Mouse (Mus musculus): ENCODE results near the gene Twist2.

Gene Twist2

DNA sequence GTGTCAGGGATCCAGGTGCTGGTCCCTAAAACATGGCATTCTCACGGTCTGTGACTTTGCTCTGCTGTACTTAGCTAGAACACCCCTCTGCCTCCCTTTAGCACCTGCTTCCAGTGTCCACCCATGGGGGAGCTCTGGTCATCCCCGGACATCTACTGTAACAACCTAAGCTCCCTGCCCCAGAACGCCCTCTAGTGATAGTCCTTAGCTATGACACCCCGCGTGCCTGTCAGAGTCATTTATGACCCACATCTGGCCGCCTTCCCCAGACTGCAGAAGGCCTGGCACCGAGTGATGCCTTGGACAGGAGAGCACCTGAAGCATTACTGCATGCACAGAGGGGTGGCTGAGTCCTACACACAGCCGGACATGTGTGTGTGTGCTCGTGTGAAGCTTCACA lies 18.0 kb downstream of the Twist2 start:
- no peak for DNase-seq (ENCODE audit: low spot score)

DNA sequence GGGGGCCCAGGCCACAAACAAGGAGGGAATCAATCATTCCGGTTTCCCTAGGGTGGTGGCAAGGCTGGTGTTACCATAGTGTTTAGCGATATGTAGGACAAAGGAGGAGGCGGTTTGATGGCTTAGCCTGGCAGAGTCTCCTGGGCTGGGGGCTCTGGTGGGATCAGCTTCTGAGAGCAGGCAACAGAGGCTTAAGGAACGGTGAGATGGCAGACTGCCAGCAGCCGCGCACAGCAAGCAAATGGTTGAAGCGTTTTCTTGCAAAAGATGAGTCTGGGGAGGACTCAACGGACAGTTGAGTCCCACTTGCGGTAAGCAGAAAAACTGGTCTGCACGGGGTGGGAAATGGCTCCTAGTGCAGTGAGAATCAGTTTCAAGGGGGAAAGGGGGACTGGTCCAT lies 19.3 kb downstream of the Twist2 start:
- DNase-seq (ENCODE audit: low spot score) = no peak

DNA sequence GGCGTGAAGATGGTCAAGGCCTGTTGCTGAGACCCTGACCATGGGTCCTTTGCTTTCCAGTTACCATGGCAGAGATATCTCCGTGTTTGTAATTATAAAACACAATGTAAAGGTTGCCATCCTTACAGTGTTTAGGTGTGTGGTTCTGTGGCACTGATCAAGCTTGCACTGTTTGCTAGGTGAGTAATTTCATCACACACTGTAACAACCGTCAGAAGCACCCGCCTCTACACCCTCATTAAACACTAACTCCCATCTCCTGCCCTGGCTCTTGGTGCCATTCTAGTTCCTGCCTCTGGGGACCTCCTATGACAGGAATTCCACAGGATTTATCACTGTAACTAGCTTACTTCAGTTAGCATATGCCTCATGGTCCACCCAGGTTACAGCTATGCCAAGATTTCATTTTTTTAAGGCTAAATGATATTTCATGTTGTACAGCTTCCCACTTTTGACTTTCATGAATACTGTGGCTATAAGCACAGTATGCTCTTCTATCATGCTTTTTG lies 21.1 kb downstream of the Twist2 start:
- no peak for DNase-seq (ENCODE audit: low spot score)

DNA sequence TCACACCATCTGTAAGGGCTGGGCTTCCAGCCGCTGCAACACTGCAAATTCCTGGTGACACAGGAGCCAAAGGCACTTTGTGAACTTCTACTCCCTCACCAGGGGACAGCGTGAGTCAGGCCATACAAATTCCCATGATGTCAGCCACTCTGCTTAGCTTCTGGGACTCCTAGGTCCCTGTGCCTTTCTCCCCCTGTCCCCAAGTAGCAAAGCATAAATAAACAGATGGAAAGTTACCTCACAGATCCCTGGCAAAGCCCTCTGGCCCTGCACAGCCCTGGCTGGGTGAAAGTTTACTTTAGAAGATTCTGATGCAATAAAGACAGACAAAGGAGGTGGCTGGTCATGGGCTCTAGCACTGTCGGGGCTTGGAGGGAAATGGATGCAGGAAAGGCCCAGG lies 22.3 kb downstream of the Twist2 start:
- DNase-seq (ENCODE audit: low spot score) = no peak

DNA sequence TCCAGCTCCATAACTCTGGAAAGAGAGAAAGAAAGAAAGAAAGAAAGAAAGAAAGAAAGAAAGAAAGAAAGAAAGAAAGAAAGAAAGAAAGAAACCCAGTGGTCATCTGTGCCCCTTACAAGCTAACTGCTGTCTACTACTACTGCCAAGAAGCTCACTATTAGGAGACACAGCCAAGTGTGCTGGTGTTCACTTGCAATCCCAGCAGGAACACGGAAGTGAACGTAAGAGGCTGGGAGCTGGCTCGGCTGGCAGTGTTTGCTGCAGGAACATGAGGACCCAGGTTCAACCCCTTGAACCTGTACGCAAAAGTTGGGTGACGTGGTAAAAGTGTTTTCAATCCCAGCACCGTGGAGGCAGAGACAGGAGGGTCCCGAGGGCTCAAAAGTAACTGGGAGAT lies 22.7 kb downstream of the Twist2 start:
- DNase-seq (ENCODE audit: low spot score) = no peak

DNA sequence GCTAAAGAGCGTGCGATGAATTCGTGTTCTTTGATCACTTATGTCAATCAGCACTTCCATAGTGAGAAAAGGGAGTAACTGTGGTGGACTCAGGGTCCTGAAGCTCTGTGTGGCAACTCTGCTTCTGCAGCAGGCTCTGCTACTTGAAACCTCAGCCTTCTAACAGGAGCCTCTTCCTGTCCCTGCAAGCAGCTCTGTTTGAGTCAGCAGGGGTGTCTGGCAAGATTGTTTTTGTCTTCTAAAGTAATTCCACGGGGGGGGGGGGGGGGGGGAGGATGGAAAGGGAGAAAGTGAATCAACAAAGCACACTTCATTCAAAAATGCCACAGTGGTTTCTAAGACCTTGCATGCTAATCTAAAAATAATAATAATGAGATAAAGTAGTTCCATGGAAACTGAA lies 24.0 kb downstream of the Twist2 start:
- DNase-seq (ENCODE audit: low spot score) = no peak

DNA sequence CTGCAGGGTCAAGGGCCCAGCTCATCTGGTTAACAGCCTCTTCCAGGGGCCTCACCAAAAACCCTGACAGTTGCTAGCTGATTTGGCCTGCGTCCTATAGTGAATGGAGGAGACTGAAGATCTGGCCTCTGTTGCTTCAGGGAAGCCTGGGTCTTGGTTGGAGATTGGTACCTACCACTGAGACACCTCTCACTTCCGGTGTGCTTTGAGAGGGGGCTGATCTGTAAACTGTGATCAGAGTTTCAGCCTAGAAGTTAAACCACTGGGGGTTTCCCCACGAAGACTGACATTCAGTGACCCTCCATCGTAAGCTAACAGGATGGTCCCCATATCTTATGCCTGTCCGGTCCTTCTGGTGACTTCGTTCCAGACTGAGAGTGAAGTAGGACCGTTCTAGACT lies 30.7 kb downstream of the Twist2 start:
- DNase-seq (ENCODE audit: low spot score) = no peak

DNA sequence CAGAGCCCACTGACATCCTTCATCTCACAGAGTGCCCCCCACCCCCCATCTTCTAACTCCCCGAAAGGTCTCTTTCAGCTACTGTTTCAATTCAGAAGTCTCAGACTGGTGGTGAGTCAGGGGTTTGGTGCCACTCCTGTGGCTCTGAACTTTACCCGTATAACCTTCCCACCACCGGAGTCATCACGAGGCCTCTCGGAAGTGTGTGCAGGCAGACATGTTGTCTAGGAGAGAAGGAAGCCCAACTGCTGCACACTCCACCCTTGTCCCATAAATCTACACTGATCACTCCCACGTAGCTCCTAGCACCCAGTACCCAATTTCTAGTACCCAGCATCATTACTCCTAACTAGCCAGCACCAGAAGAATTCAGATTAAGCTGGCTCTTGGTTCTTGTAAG lies 38.3 kb downstream of the Twist2 start:
- DNase-seq (ENCODE audit: low spot score) = no peak

DNA sequence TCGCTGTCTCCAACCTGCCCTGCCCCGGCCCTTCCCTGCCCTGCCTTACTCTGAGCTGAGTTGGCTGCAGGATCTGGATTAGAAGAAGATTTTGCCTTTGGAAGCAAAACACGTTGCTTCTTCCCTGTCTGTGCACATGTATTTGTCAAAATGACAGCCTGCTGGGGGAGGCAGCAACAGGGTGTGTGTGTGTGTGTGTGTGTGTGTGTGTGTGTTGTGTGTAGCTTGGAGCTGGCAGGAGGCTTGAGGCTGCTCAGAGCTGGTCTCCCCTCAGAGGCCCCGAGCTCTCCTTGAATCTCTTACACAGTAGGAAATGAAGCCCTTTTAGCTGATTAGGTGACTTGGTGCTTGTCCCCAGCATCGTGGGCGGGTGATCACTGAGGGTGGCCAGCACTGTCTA lies 38.7 kb downstream of the Twist2 start:
- no peak for DNase-seq (ENCODE audit: low spot score)

DNA sequence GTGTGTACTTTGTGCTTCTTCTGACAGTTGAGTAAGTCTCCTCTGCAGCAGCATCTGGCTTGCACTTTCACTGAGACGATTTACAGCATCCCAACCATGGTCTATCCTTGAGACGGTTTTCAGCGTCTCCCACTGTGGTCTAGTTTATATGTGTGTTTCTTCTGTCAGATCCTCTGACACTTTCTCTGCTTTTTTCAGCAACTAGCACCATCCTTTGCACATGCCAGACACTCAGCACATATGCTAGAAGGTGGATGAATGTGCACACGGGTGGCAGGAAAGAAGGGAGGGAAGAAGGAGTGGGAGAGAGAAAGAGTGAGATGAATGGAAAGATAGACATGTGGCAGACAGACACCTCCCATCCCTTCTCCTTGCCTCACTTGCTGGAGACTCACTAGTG lies 43.0 kb downstream of the Twist2 start:
- no peak for DNase-seq (ENCODE audit: low spot score)

DNA sequence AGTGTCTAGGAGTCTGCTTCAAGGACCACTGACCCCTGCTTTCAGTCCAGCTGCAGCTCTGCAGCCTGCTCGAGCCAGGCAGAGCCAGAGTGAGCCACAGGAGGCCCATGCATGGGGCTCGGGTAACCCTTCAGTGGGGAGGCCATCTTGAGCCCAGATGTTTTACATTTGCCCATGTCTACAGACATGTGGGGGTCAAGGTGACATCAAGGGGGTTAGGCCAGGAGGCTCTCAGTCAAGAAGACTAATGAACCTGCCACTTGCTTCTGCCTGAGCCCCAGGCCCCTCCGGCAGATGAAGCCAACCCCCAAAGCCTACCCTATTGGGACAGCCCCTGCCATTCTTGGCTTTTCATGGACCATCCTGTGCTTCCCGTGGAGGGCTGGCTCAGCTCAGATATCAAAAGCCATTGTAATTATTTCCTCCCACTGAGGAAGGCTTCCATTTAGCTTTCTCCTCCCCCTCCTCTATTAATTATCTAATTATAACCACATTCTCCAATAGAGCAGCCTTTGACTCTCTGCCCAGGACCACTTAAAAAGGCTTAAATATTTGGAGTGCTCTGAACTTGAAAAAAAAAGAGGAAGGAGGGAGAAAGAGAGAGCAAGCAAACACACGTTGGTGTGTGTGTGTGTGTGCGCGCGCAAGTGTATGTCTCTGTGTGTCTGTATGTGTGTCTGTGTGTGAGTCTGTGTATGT lies 43.6 kb downstream of the Twist2 start:
- DNase-seq (ENCODE audit: low spot score) = no peak

DNA sequence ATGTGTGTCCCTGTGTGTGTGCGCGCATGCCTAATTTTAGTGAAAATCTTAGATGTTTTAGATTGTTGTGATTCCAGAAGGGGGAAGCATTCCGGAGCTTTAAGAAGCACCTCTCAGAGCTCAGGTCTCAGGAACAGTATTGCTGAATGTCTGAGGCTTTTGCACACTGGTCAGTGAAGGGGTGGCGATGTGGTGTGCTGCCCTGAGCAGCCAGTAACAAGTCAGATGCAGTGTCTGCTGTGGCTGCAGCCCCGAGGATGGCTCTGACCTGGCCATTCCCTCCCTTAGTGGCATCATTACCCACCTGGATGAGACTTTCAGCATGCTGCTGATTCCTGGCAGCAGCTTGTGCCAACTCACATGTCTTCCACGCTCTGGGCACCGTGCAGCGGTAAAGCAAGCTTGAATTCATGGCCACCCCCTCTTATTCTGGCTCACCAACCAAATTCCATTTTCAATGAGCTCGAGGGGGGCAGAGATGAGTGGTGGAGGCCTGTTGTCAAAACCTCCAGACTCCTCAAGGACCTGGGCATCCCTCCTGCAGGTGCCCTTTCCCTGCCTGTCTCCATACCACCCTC lies 44.2 kb downstream of the Twist2 start:
- DNase-seq (ENCODE audit: low spot score) = no peak

DNA sequence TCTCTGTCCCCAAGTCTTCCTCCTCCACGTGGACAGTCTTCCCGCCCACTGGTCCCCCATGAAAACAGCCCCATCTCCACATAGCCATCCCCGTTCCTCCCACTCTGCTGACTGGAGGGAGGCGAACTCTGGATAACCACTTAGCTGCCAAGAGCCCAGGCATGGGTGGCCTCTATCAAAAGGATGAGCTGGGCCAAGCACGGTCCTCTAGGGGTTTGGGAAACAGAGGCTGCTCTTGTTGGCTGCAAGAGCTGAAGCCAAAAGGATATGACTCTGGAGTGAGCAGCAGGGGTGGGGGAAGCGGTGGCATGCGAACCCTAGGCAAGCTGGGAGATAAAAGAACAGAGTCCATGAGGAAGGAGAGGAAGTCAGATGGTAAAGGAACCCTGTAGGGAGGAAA lies 50.0 kb downstream of the Twist2 start:
- no peak for DNase-seq (ENCODE audit: low spot score)

DNA sequence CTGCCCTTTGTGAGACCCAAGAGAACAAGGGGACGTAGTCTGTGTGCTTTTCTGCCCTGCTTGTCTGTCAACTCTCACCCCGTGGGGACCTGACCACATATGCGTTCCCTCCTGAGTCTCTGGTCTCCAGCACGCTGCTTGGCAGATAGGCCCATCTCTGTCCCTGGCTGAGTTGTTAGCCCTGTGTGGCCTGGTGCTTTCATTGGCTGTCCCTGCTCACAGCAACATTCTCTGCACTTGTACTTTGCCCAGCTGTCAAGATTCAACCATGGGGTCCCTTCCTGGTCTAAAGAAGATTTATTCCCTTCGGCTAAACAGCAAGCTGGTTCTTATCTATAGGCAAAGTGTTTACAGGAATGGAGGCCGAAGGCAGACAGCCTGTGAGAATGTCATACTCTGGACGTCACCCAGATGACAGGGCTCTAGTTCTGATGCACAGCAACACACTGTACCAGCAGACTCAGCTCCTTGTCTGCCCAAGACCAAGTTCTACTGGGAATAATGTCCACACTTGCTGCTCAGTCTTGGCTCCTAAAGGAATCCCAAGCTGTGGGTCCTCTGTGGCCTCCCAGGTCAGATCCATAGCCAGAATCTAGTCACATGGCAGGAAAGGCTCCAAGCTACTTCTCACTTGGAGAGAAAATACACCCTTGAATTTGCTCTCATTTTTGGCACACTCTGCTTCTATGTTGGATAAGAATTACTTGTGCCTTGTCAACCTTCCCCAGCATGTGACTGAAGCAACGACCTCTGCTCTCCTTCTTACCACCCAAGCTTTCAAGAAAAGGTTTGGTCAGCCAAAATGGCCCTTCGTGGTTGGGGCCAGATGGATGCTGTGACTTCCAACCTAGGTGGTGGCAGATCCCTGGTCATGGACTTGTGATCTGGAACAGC lies 55.8 kb downstream of the Twist2 start:
- no peak for DNase-seq (ENCODE audit: low spot score)

DNA sequence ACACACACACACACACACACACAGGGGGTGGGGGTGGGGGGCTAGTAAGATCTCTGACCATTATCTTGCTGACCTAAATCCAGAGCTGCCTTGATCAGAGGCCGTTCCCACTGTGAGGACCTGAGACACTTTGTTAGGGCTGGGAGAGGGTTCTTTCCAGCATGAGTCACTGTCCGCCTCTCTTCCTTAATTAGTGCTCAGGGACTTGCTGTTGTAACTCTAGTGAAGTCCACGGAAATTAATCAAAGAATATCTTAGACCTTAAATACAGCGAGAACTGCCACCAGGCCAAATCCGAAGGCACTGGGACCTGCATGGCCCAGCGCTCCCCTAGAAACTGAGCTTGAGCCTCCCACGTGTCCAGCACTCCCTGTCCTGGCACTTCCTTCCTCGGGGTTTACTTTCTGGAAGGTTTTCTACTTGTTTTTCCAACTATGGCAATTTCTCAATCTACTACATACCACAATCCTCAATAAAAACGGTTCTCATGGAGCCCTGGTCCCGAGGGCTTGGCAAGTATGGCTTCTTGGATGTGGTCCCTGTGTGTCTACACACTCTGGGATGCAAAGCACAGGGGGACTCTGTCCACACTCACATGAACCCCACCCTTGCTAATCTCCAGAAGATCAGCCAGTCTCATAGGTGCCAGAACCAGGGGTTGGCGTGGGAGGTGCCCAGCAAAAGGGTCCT lies 57.0 kb downstream of the Twist2 start:
- DNase-seq (ENCODE audit: low spot score) = no peak

DNA sequence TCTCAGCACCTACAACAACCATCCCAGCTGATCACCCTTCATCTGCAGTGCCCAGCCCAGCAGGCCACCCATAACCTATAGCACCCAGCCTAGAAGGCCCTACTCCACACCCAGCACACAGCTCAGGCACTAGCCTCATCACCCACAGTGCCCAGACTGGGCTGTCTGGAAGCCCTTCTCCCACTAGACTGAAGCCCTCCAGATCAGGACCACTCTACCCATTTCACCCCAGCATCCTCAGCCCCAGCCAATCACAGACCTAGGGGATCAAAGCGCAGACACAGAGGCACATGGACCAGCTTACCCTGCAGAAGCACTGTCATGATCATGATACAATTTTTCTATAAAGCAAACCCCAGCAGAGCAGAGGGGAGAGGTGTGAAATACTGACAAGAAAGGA lies 57.6 kb downstream of the Twist2 start:
- no peak for DNase-seq (ENCODE audit: low spot score)

DNA sequence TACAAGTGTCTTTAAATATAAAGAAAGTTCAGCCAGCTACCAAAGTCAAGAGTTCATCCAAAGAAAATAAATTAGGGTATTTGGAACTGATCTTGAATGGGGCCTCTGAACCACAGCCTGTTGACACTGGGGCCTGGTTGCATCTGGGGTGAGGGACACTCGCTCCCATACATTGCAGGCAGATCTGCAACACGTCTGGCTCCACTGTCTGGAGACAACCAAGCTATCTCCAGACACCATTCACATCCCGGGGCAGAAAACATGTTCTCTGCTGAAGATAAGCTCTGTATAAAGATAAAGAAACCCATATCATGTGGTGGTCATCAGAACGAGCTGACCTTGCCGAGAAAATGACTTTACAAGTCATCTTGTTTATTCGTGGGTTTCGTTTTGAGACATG lies 60.2 kb downstream of the Twist2 start:
- DNase-seq (ENCODE audit: low spot score) = no peak

DNA sequence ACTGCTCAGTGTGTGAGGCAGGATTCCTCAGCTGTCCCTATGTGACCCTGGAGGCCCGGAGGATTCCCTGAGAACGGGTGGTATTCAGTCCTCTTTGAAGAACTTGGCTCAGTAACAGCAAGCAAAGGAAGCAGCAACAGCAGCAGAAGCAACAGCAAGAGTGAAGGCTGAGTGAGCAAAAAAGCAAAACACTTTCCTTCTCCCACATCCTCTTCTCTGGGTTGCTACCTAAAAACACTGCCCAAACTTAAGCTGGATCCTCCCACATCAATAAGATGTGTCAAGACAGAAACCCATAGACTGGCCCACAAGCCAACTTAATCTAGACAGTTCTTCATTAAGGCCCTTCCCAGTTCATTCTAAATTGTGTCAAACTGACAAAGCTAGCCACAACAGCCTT lies 64.7 kb downstream of the Twist2 start:
- no peak for DNase-seq (ENCODE audit: low spot score)

DNA sequence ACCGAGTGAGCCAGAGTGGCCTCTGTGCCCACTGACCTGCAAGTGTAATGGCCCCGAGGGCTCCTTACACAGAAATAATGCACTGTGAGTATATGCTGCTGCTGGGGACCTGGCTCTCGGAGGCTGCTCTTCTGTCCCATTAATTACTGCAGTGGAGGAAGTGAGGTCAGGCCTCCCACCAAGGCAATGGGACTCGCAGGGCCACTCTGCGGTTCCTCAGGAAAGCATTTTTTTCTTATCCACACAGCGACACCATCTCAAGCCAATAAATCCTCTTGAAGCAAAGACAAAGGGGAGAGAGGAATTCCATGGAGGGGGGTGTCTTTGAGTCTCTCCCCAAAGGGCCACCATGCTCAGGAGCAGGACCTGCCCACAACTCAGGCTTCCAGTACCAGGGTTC lies 69.8 kb downstream of the Twist2 start:
- no peak for DNase-seq (ENCODE audit: low spot score)

DNA sequence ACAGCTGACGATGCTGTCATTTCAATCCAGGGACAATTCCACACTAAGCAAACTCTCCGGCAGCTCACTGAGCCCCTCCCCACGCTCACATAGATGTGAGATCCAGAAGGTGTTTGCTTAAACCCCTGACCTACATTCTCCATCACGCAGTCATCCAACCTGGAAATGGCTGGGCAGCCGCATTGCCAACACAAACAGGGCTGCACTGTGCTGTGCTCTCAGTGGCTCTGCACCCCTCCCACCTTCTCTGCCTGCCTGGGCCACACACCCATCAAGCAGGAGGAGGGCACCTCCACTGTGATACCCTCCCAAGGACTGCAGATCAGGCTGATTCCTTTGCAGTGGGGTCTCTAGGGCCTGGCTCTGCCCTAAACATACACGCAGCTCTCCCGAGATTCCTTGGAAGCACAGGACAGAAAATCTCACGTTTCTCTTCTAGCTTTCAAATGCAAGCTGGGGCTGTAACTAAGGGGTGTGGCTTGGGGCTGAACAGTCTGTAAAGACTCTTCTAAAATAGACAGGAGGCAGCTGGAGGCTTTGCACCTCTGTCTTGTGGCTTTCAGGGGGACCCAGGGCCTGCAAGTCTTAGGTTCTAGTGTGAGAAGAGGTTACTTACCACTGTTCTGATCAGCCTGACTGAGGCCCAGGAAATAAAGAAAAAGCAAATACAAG lies 71.3 kb downstream of the Twist2 start:
- DNase-seq (ENCODE audit: low spot score) = no peak

DNA sequence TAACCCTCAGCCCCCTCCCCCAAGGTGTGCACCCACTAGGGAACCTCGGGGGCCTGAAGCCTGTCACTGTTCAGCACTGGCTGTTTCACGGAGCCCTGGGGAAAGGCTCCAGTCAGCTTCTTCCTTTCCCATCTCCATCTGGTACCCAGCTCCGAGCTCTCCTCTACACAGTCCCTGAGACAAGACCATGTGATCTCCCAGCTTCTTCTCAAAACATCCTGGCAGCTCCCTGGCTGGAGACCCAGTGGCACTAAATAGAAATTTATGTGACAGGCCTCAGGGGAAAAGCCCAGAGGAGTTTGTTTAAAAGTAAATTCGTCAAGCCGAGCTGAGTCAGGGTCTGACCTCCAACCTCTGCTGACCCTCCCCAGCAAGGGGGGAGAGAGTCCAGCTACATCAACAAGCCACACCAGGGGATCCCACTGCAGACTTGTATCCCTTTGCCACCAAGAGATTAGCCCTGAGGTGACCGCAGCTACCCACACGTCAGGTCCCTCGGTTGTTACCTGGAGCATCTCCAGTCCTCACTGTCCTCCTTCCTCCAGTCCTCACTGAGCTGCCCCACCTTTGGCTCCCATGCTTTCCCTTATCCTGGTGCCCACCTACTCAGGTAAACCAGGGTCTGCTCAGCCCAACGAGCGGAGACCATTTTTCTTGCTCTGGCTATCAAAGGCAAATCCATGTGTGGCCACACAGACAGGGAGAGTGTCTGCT lies 72.5 kb downstream of the Twist2 start:
- no peak for DNase-seq (ENCODE audit: low spot score)
